Mouse (Mus musculus) ES-E14 (cell line): Measurements from ENCODE around the gene Msn. TPM values are rescaled to one million over a fixed set of nuclear protein-coding genes. Genes with fewer than 3 reads are reported as not detected.

Experiments used
- DNase-seq: peaks from one replicate; pipeline ENCODE4 v3.0.0-alpha.2; 2013; ENCODE audit warnings: low read depth, low spot score
- H3K27ac ChIP-seq: 2 replicates; pipeline ENCODE4 v1.5.1; 2012; ENCODE audit warnings: low read depth, mild to moderate bottlenecking, low read length, moderate library complexity, mixed read lengths; ENCODE audit not compliant: poor library complexity, insufficient read depth, severe bottlenecking
- H3K36me3 ChIP-seq: 2 replicates; pipeline ENCODE4 v1.6.1; 2012; ENCODE audit warnings: mild to moderate bottlenecking, low read length, moderate library complexity, mixed read lengths; ENCODE audit not compliant: control insufficient read depth, poor library complexity, insufficient read depth, severe bottlenecking
- H3K4me1 ChIP-seq, 2 experiments: fragments of 150-350 bp in 1 of 2; sonication (generic) in 1 of 2; 2 replicates each; pipeline ENCODE4 v1.6.1; 2012; ENCODE audit warnings: low read length in 2 of 2, mild to moderate bottlenecking in 1 of 2, mixed read lengths in 1 of 2; ENCODE audit not compliant: control insufficient read depth in 2 of 2, insufficient read depth in 2 of 2, poor library complexity in 1 of 2
- H3K4me3 ChIP-seq, 2 experiments: fragments of 150-350 bp in 1 of 2; sonication (generic) in 1 of 2; 2 replicates each; pipeline ENCODE4 v1.5.1; 2012; ENCODE audit warnings: low read length in 2 of 2, low read depth in 1 of 2, mild to moderate bottlenecking in 1 of 2, mixed read lengths in 1 of 2; ENCODE audit not compliant: insufficient read depth in 1 of 2, poor library complexity in 1 of 2, severe bottlenecking in 1 of 2
- H3K9ac ChIP-seq: 2 replicates; pipeline ENCODE4 v1.6.1; 2012; ENCODE audit warnings: low read depth, mild to moderate bottlenecking, low read length, mixed read lengths; ENCODE audit not compliant: poor library complexity, insufficient read depth, severe bottlenecking
- H3K9me3 ChIP-seq: fragments of 150-350 bp; sonication (generic); 2 replicates; pipeline ENCODE4 v1.6.1; 2012; ENCODE audit warnings: low read depth, mild to moderate bottlenecking, low read length; ENCODE audit not compliant: control insufficient read depth, insufficient read depth
- CHD2 ChIP-seq: IDR thresholded peaks from 2 replicates; pipeline ENCODE4 v1.6.1; 2014; ENCODE audit warnings: mild to moderate bottlenecking, low read depth, low read length, inconsistent platforms
- HCFC1 ChIP-seq: IDR thresholded peaks from 2 replicates; pipeline ENCODE4 v1.6.1; 2012; ENCODE audit warnings: low read length, inconsistent platforms, borderline replicate concordance; ENCODE audit not compliant: insufficient read depth
- MAFK ChIP-seq: IDR thresholded peaks from 2 replicates; pipeline ENCODE4 v1.6.1; 2014; ENCODE audit warnings: mild to moderate bottlenecking, low read depth, low read length, inconsistent platforms; ENCODE audit not compliant: insufficient read depth
- ZC3H11A ChIP-seq: IDR thresholded peaks from 2 replicates; pipeline ENCODE4 v1.6.1; 2012; ENCODE audit warnings: low read depth, mild to moderate bottlenecking, inconsistent platforms, low read length, borderline replicate concordance
- ZNF384 ChIP-seq: IDR thresholded peaks from 2 replicates; pipeline ENCODE4 v1.6.1; 2012; ENCODE audit warnings: low read depth, low read length, inconsistent platforms
- in situ Hi-C, 2 experiments: fragments of 600-800 bp; cut with MboI; formaldehyde crosslinking; loops; one replicate each; pipeline ENCODE4 v1.15.1; 2025; ENCODE audit warnings: low sequenced_read_pairs in 2 of 2, inconsistent platforms in 1 of 2; ENCODE audit not compliant: unreplicated experiment in 2 of 2
- total RNA-seq: library from RNA; depleted of rRNA; stranded (reverse); fragments of 300-350 nt; gene quantifications from 2 replicates; pipeline ENCODE4 v1.2.3, GENCODE M21; 2012

Gene Msn
- total RNA-seq, 1 experiment: 43.1 TPM

- TF ChIP-seq ZC3H11A: no peak
- TF ChIP-seq CHD2: no peak
- no peak for TF ChIP-seq ZNF384
- no peak for TF ChIP-seq MAFK
- no peak for TF ChIP-seq HCFC1
- no peaks in the 10 kb centered on the region for H3K9me3 ChIP-seq
- H3K4me3 ChIP-seq: no peak overlapping the region
- H3K27ac ChIP-seq: no peak overlapping the region
- no peak overlapping the region for H3K9ac ChIP-seq
- in situ Hi-C loops: no loop called here
- DNase-seq: no peak
- H3K4me1 ChIP-seq: no peaks in the 10 kb centered on the region
- no peaks in the 10 kb centered on the region for H3K36me3 ChIP-seq
These were observed 17.3 kb downstream of the Msn start for GRCm38 (mm10) chrX:96113106-96113634.

- H3K4me1 ChIP-seq: no peaks in the 10 kb centered on the region
- H3K4me3 ChIP-seq: no peak overlapping the region
- in situ Hi-C loops: no loop called here
- TF ChIP-seq ZNF384 (no peak), MAFK (no peak), CHD2 (no peak), HCFC1 (no peak), ZC3H11A (no peak)
- H3K36me3 ChIP-seq: no peaks in the 10 kb centered on the region
- no peak for DNase-seq
- no peak overlapping the region for H3K27ac ChIP-seq
- H3K9me3 ChIP-seq: no peaks in the 10 kb centered on the region
- H3K9ac ChIP-seq: no peak overlapping the region
These were observed 19.7 kb downstream of the Msn start for GRCm38 (mm10) chrX:96115501-96115900.

GRCm38 (mm10) chrX:96117366-96117765, 21.5 kb downstream of the Msn start:
- no peak for DNase-seq

GRCm38 (mm10) chrX:96119997-96120396, 24.2 kb downstream of the Msn start:
- H3K36me3 ChIP-seq: no peaks in the 10 kb centered on the region
- H3K27ac ChIP-seq: no peak overlapping the region
- no peak overlapping the region for H3K9ac ChIP-seq
- 0 out of 4 replicates have a peak, but pooled peaks cover 0 to 2% of the 10 kb centered on the region in 2 experiments for H3K4me1 ChIP-seq
- DNase-seq: no peak
- in situ Hi-C loops: no loop called here
- TF ChIP-seq ZNF384: no peak
- no peak for TF ChIP-seq ZC3H11A
- no peak for TF ChIP-seq CHD2
- TF ChIP-seq MAFK: no peak
- TF ChIP-seq HCFC1: no peak
- H3K4me3 ChIP-seq: no peak overlapping the region
- no peaks in the 10 kb centered on the region for H3K9me3 ChIP-seq

More at GRCm38 (mm10) chrX:96117366-96117765, 21.5 kb downstream of the Msn start:
- H3K9me3 ChIP-seq: no peaks in the 10 kb centered on the region
- TF ChIP-seq HCFC1 (no peak), MAFK (no peak), CHD2 (no peak), ZC3H11A (no peak), ZNF384 (no peak)
- H3K27ac ChIP-seq: no peak overlapping the region
- no peaks in the 10 kb centered on the region for H3K36me3 ChIP-seq
- H3K4me1 ChIP-seq: 0 out of 4 replicates have a peak, but pooled peaks cover 0 to 2% of the 10 kb centered on the region in 2 experiments
- in situ Hi-C loops: no loop called here
- no peak overlapping the region for H3K9ac ChIP-seq
- no peak overlapping the region for H3K4me3 ChIP-seq

GRCm38 (mm10) chrX:96121912-96122311, 26.1 kb downstream of the Msn start:
- no peak for DNase-seq
- H3K36me3 ChIP-seq: no peaks in the 10 kb centered on the region
- TF ChIP-seq CHD2 (no peak), MAFK (no peak), HCFC1 (no peak), ZC3H11A (no peak), ZNF384 (no peak)
- no peaks in the 10 kb centered on the region for H3K9me3 ChIP-seq
- H3K4me1 ChIP-seq: 0 out of 4 replicates have a peak, but pooled peaks cover 0 to 2% of the 10 kb centered on the region in 2 experiments
- no peak overlapping the region for H3K9ac ChIP-seq
- H3K27ac ChIP-seq: no peak overlapping the region
- in situ Hi-C loops: no loop called here
- no peak overlapping the region for H3K4me3 ChIP-seq
